Mouse (Mus musculus): ENCODE measurements at regions not wholly inside any gene's neighbourhood (a gene's known extent, or its start where the extent isn't known, plus 50 kb on each side); places are given as distances from the start of the nearest gene placed in this dataset.

- ATAC-seq (ENCODE audit: insufficient number of reproducible peaks, low FRiP score, low TSS enrichment, low read depth) (no peak), DNase-seq (ENCODE audit: low spot score) (no peak)
- Histone ChIP-seq H3K4me3 (ENCODE audit: low read depth, low read length) (no peak overlapping the region), H3K36me3 (ENCODE audit: control insufficient read depth, insufficient read depth, low read length) (no peaks in the 10 kb centered on the region), H3K27ac (replicated peaks; ENCODE audit: low read depth, low read length) (no peak overlapping the region), H3K4me1 (ENCODE audit: control insufficient read depth, insufficient read depth, low read length) (0 out of 2 replicates have a peak, but pooled peaks cover 3% of the 10 kb centered on the region), H3K27me3 (ENCODE audit: control insufficient read depth, insufficient read depth, low read length) (no peaks in the 10 kb centered on the region), H3K4me2 (ENCODE audit: low read depth, severe bottlenecking) (no peak overlapping the region), H3K9me3 (ENCODE audit: control insufficient read depth, low read length) (no peaks in the 10 kb centered on the region), H3K9ac (ENCODE audit: low read length) (no peak overlapping the region)
- 85% methylated on average over 2 of the region's 2 CpGs for WGBS
These were observed 535.7 kb upstream of the Kif18a start for GRCm38 (mm10) chr2:108744797-108745196.

GRCm38 (mm10) chr2:108753494-108754225, 526.9 kb upstream of the Kif18a start:
- H3K27ac ChIP-seq (replicated peaks; ENCODE audit: low read depth, low read length) = no peak overlapping the region
- no peak overlapping the region for H3K9ac ChIP-seq (ENCODE audit: low read length)
- no peak for ATAC-seq (ENCODE audit: insufficient number of reproducible peaks, low FRiP score, low TSS enrichment, low read depth)
- no peak overlapping the region for H3K4me2 ChIP-seq (ENCODE audit: low read depth, severe bottlenecking)
- no peak for DNase-seq (ENCODE audit: low spot score)
- no peak overlapping the region for H3K4me3 ChIP-seq (ENCODE audit: low read depth, low read length)
- H3K36me3 ChIP-seq (ENCODE audit: control insufficient read depth, insufficient read depth, low read length) = no peaks in the 10 kb centered on the region
- H3K9me3 ChIP-seq (ENCODE audit: control insufficient read depth, low read length) = no peaks in the 10 kb centered on the region
- 75% methylated on average over 3 of the region's 3 CpGs for WGBS
- no peaks in the 10 kb centered on the region for H3K27me3 ChIP-seq (ENCODE audit: control insufficient read depth, insufficient read depth, low read length)
- no peaks in the 10 kb centered on the region for H3K4me1 ChIP-seq (ENCODE audit: control insufficient read depth, insufficient read depth, low read length)

GRCm38 (mm10) chr2:108755821-108756220, 524.7 kb upstream of the Kif18a start:
- ATAC-seq (ENCODE audit: insufficient number of reproducible peaks, low FRiP score, low TSS enrichment, low read depth) = no peak
- Histone ChIP-seq H3K4me2 (ENCODE audit: low read depth, severe bottlenecking) (no peak overlapping the region), H3K27me3 (ENCODE audit: control insufficient read depth, insufficient read depth, low read length) (no peaks in the 10 kb centered on the region), H3K4me1 (ENCODE audit: control insufficient read depth, insufficient read depth, low read length) (no peaks in the 10 kb centered on the region), H3K4me3 (ENCODE audit: low read depth, low read length) (no peak overlapping the region), H3K27ac (replicated peaks; ENCODE audit: low read depth, low read length) (no peak overlapping the region), H3K36me3 (ENCODE audit: control insufficient read depth, insufficient read depth, low read length) (no peaks in the 10 kb centered on the region), H3K9ac (ENCODE audit: low read length) (no peak overlapping the region), H3K9me3 (ENCODE audit: control insufficient read depth, low read length) (no peaks in the 10 kb centered on the region)
- WGBS = 91% methylated on average over 1 of the region's 1 CpGs
- DNase-seq (ENCODE audit: low spot score) = no peak

GRCm38 (mm10) chr2:108756251-108756650, 524.3 kb upstream of the Kif18a start:
- ATAC-seq (ENCODE audit: insufficient number of reproducible peaks, low FRiP score, low TSS enrichment, low read depth) (no peak), DNase-seq (ENCODE audit: low spot score) (no peak)
- H3K4me3 ChIP-seq (ENCODE audit: low read depth, low read length) = no peak overlapping the region
- no peaks in the 10 kb centered on the region for H3K9me3 ChIP-seq (ENCODE audit: control insufficient read depth, low read length)
- no peak overlapping the region for H3K9ac ChIP-seq (ENCODE audit: low read length)
- no peak overlapping the region for H3K27ac ChIP-seq (replicated peaks; ENCODE audit: low read depth, low read length)
- no peak overlapping the region for H3K4me2 ChIP-seq (ENCODE audit: low read depth, severe bottlenecking)
- WGBS = 91% methylated on average over 1 of the region's 1 CpGs
- H3K4me1 ChIP-seq (ENCODE audit: control insufficient read depth, insufficient read depth, low read length) = no peaks in the 10 kb centered on the region
- H3K27me3 ChIP-seq (ENCODE audit: control insufficient read depth, insufficient read depth, low read length) = no peaks in the 10 kb centered on the region
- no peaks in the 10 kb centered on the region for H3K36me3 ChIP-seq (ENCODE audit: control insufficient read depth, insufficient read depth, low read length)

- Histone ChIP-seq H3K27me3 (ENCODE audit: control insufficient read depth, insufficient read depth, low read length) (no peaks in the 10 kb centered on the region), H3K4me2 (ENCODE audit: low read depth, severe bottlenecking) (no peak overlapping the region), H3K9me3 (ENCODE audit: control insufficient read depth, low read length) (no peaks in the 10 kb centered on the region), H3K36me3 (ENCODE audit: control insufficient read depth, insufficient read depth, low read length) (no peaks in the 10 kb centered on the region), H3K27ac (replicated peaks; ENCODE audit: low read depth, low read length) (no peak overlapping the region), H3K4me1 (ENCODE audit: control insufficient read depth, insufficient read depth, low read length) (no peaks in the 10 kb centered on the region), H3K9ac (ENCODE audit: low read length) (no peak overlapping the region), H3K4me3 (ENCODE audit: low read depth, low read length) (no peak overlapping the region)
- WGBS = 81% methylated on average over 4 of the region's 4 CpGs
- DNase-seq (ENCODE audit: low spot score) (no peak), ATAC-seq (ENCODE audit: insufficient number of reproducible peaks, low FRiP score, low TSS enrichment, low read depth) (no peak)
These were observed 515.8 kb upstream of the Kif18a start for GRCm38 (mm10) chr2:108764703-108765102.

GRCm38 (mm10) chr2:108766461-108766860, 514.1 kb upstream of the Kif18a start:
- no peaks in the 10 kb centered on the region for H3K36me3 ChIP-seq (ENCODE audit: control insufficient read depth, insufficient read depth, low read length)
- H3K9me3 ChIP-seq (ENCODE audit: control insufficient read depth, low read length) = no peaks in the 10 kb centered on the region
- no peak for DNase-seq (ENCODE audit: low spot score)
- H3K4me2 ChIP-seq (ENCODE audit: low read depth, severe bottlenecking) = no peak overlapping the region
- no peak overlapping the region for H3K9ac ChIP-seq (ENCODE audit: low read length)
- H3K27me3 ChIP-seq (ENCODE audit: control insufficient read depth, insufficient read depth, low read length) = no peaks in the 10 kb centered on the region
- no peak overlapping the region for H3K27ac ChIP-seq (replicated peaks; ENCODE audit: low read depth, low read length)
- ATAC-seq (ENCODE audit: insufficient number of reproducible peaks, low FRiP score, low TSS enrichment, low read depth) = no peak
- WGBS = 90% methylated on average over 2 of the region's 2 CpGs
- H3K4me1 ChIP-seq (ENCODE audit: control insufficient read depth, insufficient read depth, low read length) = no peaks in the 10 kb centered on the region
- H3K4me3 ChIP-seq (ENCODE audit: low read depth, low read length) = no peak overlapping the region

GRCm38 (mm10) chr2:108770383-108770782, 510.2 kb upstream of the Kif18a start:
- WGBS = 82% methylated on average over 1 of the region's 1 CpGs

GRCm38 (mm10) chr2:108783457-108783856, 497.1 kb upstream of the Kif18a start:
- DNase-seq (ENCODE audit: low spot score) (no peak), ATAC-seq (ENCODE audit: insufficient number of reproducible peaks, low FRiP score, low TSS enrichment, low read depth) (no peak)
- Histone ChIP-seq H3K9ac (ENCODE audit: low read length) (no peak overlapping the region), H3K36me3 (ENCODE audit: control insufficient read depth, insufficient read depth, low read length) (no peaks in the 10 kb centered on the region), H3K27me3 (ENCODE audit: control insufficient read depth, insufficient read depth, low read length) (no peaks in the 10 kb centered on the region), H3K4me1 (ENCODE audit: control insufficient read depth, insufficient read depth, low read length) (no peaks in the 10 kb centered on the region), H3K4me3 (ENCODE audit: low read depth, low read length) (no peak overlapping the region), H3K27ac (replicated peaks; ENCODE audit: low read depth, low read length) (no peak overlapping the region), H3K4me2 (ENCODE audit: low read depth, severe bottlenecking) (no peak overlapping the region), H3K9me3 (ENCODE audit: control insufficient read depth, low read length) (no peaks in the 10 kb centered on the region)

More at GRCm38 (mm10) chr2:108770383-108770782, 510.2 kb upstream of the Kif18a start:
- Histone ChIP-seq H3K27ac (replicated peaks; ENCODE audit: low read depth, low read length) (no peak overlapping the region), H3K27me3 (ENCODE audit: control insufficient read depth, insufficient read depth, low read length) (no peaks in the 10 kb centered on the region), H3K4me1 (ENCODE audit: control insufficient read depth, insufficient read depth, low read length) (no peaks in the 10 kb centered on the region), H3K9me3 (ENCODE audit: control insufficient read depth, low read length) (no peaks in the 10 kb centered on the region), H3K9ac (ENCODE audit: low read length) (no peak overlapping the region), H3K4me2 (ENCODE audit: low read depth, severe bottlenecking) (no peak overlapping the region), H3K36me3 (ENCODE audit: control insufficient read depth, insufficient read depth, low read length) (no peaks in the 10 kb centered on the region), H3K4me3 (ENCODE audit: low read depth, low read length) (no peak overlapping the region)
- ATAC-seq (ENCODE audit: insufficient number of reproducible peaks, low FRiP score, low TSS enrichment, low read depth) (no peak), DNase-seq (ENCODE audit: low spot score) (no peak)

All from limb, embryonic 11.5 days (tissue).